Mouse (Mus musculus) c-Kit-negative CD71-positive TER-119-positive erythroid progenitor cells, embryonic 14.5 days (primary cell): Measurements from ENCODE around the gene Kcne4.

Experiments
- DNase-seq: peaks from one replicate; pipeline ENCODE4 v3.0.0-alpha.2; 2013; ENCODE audit warnings: low read depth, low spot score

The Kcne4 gene

DNA sequence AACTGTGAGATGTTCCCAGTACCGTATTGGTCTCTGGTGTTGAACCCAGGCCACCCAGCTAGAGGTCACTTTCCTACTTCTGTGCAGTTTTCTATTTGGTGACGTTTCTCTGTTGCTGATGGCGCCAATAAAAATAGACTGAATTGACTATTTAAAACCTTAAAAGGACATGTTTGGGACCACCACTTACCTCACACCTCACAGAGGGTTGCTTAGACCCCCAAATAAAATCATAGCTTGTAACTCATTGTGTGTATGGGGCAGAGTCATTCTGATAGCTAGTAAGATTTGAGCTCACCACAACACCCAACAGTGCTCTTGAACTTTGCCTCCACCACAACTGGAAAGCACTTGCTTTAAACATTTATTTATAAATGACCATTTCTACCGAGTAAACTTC is 43.0 kb downstream of the Kcne4 start:
- no peak for DNase-seq

DNA sequence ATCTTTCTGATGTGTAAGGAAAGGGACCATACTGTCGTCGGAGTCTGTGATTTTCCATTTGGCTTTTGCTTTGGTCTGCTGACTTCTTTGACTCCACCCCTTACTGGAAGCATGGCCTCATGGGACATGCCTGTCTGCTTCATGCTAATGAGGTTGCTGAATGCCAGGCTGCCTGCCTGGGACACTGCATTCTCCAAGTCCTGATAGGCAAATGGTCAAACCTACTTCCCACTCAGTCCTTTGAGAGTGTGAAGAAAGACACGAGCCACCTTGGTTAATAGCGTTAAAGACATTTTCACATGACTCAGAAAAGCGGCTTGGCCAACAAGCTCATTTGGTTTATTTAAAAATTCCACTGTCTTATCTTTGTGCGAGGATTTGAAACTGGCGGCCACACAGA is 43.5 kb downstream of the Kcne4 start:
- DNase-seq = no peak

DNA sequence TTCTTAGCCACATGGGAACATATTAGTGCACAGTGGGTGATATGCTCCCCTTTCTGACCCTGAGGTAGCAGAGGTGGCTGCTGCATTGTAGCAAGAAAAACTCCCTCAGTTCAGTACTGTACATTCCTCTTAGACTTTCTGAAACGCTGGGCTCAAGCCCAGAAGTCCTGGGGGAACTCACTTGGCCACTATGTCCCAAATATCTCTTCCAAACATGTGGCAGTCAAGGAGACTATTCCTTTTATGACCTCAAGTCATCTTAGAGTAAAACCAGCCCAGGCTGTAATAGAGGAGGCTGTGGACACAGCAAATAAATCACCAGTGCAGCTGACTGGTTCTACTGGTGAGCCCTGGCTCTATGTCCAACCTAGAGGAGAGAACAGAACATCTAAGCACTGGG is 45.7 kb downstream of the Kcne4 start:
- no peak for DNase-seq

GRCm38 (mm10) chr1:78863833-78864232 is 47.3 kb downstream of the Kcne4 start:
- no peak for DNase-seq

- DNase-seq = no peak
These were observed 47.8 kb downstream of the Kcne4 start for GRCm38 (mm10) chr1:78864351-78864750.

DNA sequence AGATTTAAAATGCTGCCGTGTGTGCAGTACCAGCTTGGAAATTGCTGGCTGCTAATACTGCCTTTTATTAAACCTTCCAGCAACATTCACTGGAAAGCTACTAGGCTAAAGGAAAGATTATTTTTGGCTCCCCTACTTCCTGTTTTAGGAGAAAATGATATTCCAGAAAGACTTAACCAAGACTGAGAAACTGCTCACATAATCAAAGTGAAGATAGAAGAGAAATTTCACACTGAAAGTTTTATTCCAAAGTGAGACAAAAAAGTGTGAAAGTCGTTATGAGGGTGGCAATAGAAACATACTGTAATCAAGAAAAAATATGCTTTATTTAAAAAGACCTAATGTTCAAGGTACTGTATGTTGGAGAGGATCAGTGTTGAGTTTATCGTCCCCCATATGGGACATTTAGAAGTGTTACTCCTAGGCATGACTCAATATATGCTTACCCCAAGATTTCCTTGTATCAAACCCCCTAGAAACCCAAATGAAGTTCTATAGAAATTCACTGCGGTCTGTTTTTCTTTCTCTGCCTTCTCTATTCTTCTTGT is 48.3 kb downstream of the Kcne4 start:
- DNase-seq = no peak

GRCm38 (mm10) chr1:78865991-78866390 is 49.4 kb downstream of the Kcne4 start:
- no peak for DNase-seq

GRCm38 (mm10) chr1:78866455-78866854 is 49.9 kb downstream of the Kcne4 start:
- DNase-seq = no peak
